Mouse (Mus musculus) embryonic facial prominence, embryonic 11.5 days (tissue): ENCODE results near the gene Tbc1d10c. TPM values are rescaled to one million over a fixed set of nuclear protein-coding genes. Genes with fewer than 3 reads are reported as not detected.
A peak's percentile ranks its signal among the peaks of the same experiment; 100 is the strongest.

ENCODE experiments used
- ATAC-seq: fragments of 200-750 bp; cut with Nextera tagmentation; replicated peaks from 2 replicates; pipeline ENCODE4 v1.8.0; 2017; ENCODE audit warnings: low read depth; ENCODE audit not compliant: insufficient number of reproducible peaks, low FRiP score, low TSS enrichment
- DNase-seq: peaks from one replicate; pipeline ENCODE4 v3.0.0-alpha.2; 2015; ENCODE audit warnings: low spot score
- H3K27ac ChIP-seq: fragments of 300-500 bp; sonication (generic); replicated peaks from 2 replicates; pipeline ENCODE4 v1.5.1; 2014; ENCODE audit warnings: mild to moderate bottlenecking, low read depth, low read length, control low read depth
- H3K27me3 ChIP-seq: fragments of 300-500 bp; sonication (generic); 2 replicates; pipeline ENCODE4 v1.6.1; 2014; ENCODE audit warnings: mild to moderate bottlenecking, low read length, moderate library complexity, mixed read lengths; ENCODE audit not compliant: control insufficient read depth, insufficient read depth
- H3K36me3 ChIP-seq: fragments of 300-500 bp; sonication (generic); replicated peaks from 2 replicates; pipeline ENCODE4 v1.6.1; 2014; ENCODE audit warnings: low read depth, mild to moderate bottlenecking, low read length, moderate library complexity, mixed read lengths; ENCODE audit not compliant: control insufficient read depth, insufficient read depth
- H3K4me1 ChIP-seq: fragments of 300-500 bp; sonication (generic); 2 replicates; pipeline ENCODE4 v1.6.1; 2014; ENCODE audit warnings: low read length, mixed read lengths; ENCODE audit not compliant: control insufficient read depth, insufficient read depth
- H3K4me2 ChIP-seq: fragments of 300-500 bp; sonication (generic); 2 replicates; pipeline ENCODE4 v1.6.1; 2014; ENCODE audit warnings: low read depth, mild to moderate bottlenecking, control low read depth, low read length, moderate library complexity
- H3K4me3 ChIP-seq: fragments of 300-500 bp; sonication (generic); 2 replicates; pipeline ENCODE4 v1.5.1; 2014; ENCODE audit warnings: low read depth, low read length, control low read depth
- H3K9ac ChIP-seq: fragments of 300-500 bp; sonication (generic); replicated peaks from 2 replicates; pipeline ENCODE4 v1.6.1; 2014; ENCODE audit warnings: mild to moderate bottlenecking, control low read depth, low read length
- H3K9me3 ChIP-seq: fragments of 300-500 bp; sonication (generic); replicated peaks from 2 replicates; pipeline ENCODE4 v1.6.1; 2016; ENCODE audit warnings: mild to moderate bottlenecking, low read length, inconsistent platforms, mixed read lengths; ENCODE audit not compliant: control insufficient read depth
- WGBS: fragments of 180-500 bp; shearing (Covaris S2); extraction: QIAGEN DNeasy Blood & Tissue Kit; methylation state at CpG from one replicate; pipeline ENCODE4 v1.1.7; 2014; 5-methylcytosine and 5-hydroxymethylcytosine counted together
- polyA plus RNA-seq: library from polyadenylated mRNA; unstranded; fragments of >200 nt; fragmentation: Nextera tagmentation; extraction: Ambion mirVana; gene quantifications from 2 replicates; pipeline ENCODE4 v1.2.1, GENCODE M21; 2014

The Tbc1d10c gene
- polyA plus RNA-seq, 1 experiment from 2014 or later: 1.4 TPM

GRCm38 (mm10) chr19:4170723-4171392, 20.2 kb downstream of the Tbc1d10c start:
- H3K27me3 ChIP-seq: no peaks in the 10 kb centered on the region
- 83% methylated on average over 10 of the region's 10 CpGs for WGBS
- H3K4me1 ChIP-seq: peaks cover 6% of the 10 kb centered on the region; the same call in 1 of the 2 replicates
- no peak overlapping the region for H3K4me2 ChIP-seq
- H3K4me3 ChIP-seq: no peak overlapping the region
- ATAC-seq: no peak
- DNase-seq: no peak
- no peaks in the 10 kb centered on the region for H3K9me3 ChIP-seq
- 0 out of 2 replicates have a peak overlapping the region, but pooled peaks have one; percentile 15 for H3K9ac ChIP-seq
- no peak overlapping the region for H3K27ac ChIP-seq
- H3K36me3 ChIP-seq: no peaks in the 10 kb centered on the region

- Histone ChIP-seq H3K4me1 (peaks cover 6% of the 10 kb centered on the region; the same call in 1 of the 2 replicates), H3K27me3 (no peaks in the 10 kb centered on the region), H3K27ac (peak overlapping the region; percentile 54), H3K9me3 (no peaks in the 10 kb centered on the region), H3K36me3 (no peaks in the 10 kb centered on the region), H3K9ac (peak overlapping the region; percentile 72), H3K4me3 (peak overlapping the region; percentile 40), H3K4me2 (peak overlapping the region; percentile 86)
- no peak for DNase-seq
- 7% methylated on average over 27 of the region's 27 CpGs for WGBS
- ATAC-seq: no peak; the same call in 1 of the 2 replicates
Measured at GRCm38 (mm10) chr19:4169810-4170209, 21.3 kb downstream of the Tbc1d10c start.

GRCm38 (mm10) chr19:4169378-4169784, 21.7 kb downstream of the Tbc1d10c start:
- ATAC-seq: peak; percentile 93

GRCm38 (mm10) chr19:4166678-4167476, 24.2 kb downstream of the Tbc1d10c start:
- no peaks in the 10 kb centered on the region for H3K36me3 ChIP-seq
- no peaks in the 10 kb centered on the region for H3K27me3 ChIP-seq
- peaks cover 6% of the 10 kb centered on the region; the same call in 1 of the 2 replicates for H3K4me1 ChIP-seq
- ATAC-seq (no peak), DNase-seq (no peak)
- no peak overlapping the region for H3K9ac ChIP-seq
- no peak overlapping the region for H3K4me2 ChIP-seq
- no peak overlapping the region for H3K4me3 ChIP-seq
- H3K9me3 ChIP-seq: no peaks in the 10 kb centered on the region
- WGBS: 81% methylated on average over 9 of the region's 9 CpGs
- H3K27ac ChIP-seq: no peak overlapping the region

More at GRCm38 (mm10) chr19:4169378-4169784, 21.7 kb downstream of the Tbc1d10c start:
- H3K9ac ChIP-seq: peak overlapping the region; percentile 72
- DNase-seq: peak; percentile 100
- peaks cover 6% of the 10 kb centered on the region; the same call in 1 of the 2 replicates for H3K4me1 ChIP-seq
- no peaks in the 10 kb centered on the region for H3K9me3 ChIP-seq
- under 1% methylated on average over 43 of the region's 43 CpGs for WGBS
- no peaks in the 10 kb centered on the region for H3K36me3 ChIP-seq
- H3K27ac ChIP-seq: peak overlapping the region; percentile 54
- peak overlapping the region; percentile 86 for H3K4me2 ChIP-seq
- H3K4me3 ChIP-seq: peak overlapping the region; percentile 40
- no peaks in the 10 kb centered on the region for H3K27me3 ChIP-seq

GRCm38 (mm10) chr19:4164721-4165120, 26.4 kb downstream of the Tbc1d10c start:
- Histone ChIP-seq H3K4me1 (no peaks in the 10 kb centered on the region), H3K4me3 (no peak overlapping the region), H3K9ac (no peak overlapping the region), H3K27me3 (no peaks in the 10 kb centered on the region), H3K36me3 (no peaks in the 10 kb centered on the region), H3K27ac (no peak overlapping the region), H3K4me2 (no peak overlapping the region), H3K9me3 (no peaks in the 10 kb centered on the region)
- ATAC-seq (no peak), DNase-seq (no peak)
- WGBS: 69% methylated on average over 2 of the region's 2 CpGs

- DNase-seq (no peak), ATAC-seq (no peak)
- Histone ChIP-seq H3K4me2 (no peak overlapping the region), H3K27me3 (no peaks in the 10 kb centered on the region), H3K27ac (no peak overlapping the region), H3K4me1 (no peaks in the 10 kb centered on the region), H3K4me3 (no peak overlapping the region), H3K36me3 (no peaks in the 10 kb centered on the region), H3K9ac (no peak overlapping the region), H3K9me3 (no peaks in the 10 kb centered on the region)
- 83% methylated on average over 3 of the region's 3 CpGs for WGBS
Measured at GRCm38 (mm10) chr19:4164100-4164499, 27.0 kb downstream of the Tbc1d10c start.

- H3K9ac ChIP-seq: peak overlapping the region; percentile 74
- 37% methylated on average over 4 of the region's 4 CpGs for WGBS
- H3K36me3 ChIP-seq: peaks cover 2% of the 10 kb centered on the region
- ATAC-seq (0 out of 2 replicates have a peak, but pooled peaks have one; percentile 1), DNase-seq (no peak)
- H3K4me2 ChIP-seq: peak overlapping the region; percentile 52
- H3K9me3 ChIP-seq: no peaks in the 10 kb centered on the region
- H3K27me3 ChIP-seq: no peaks in the 10 kb centered on the region
- H3K27ac ChIP-seq: no peak overlapping the region
- no peaks in the 10 kb centered on the region for H3K4me1 ChIP-seq
- peak overlapping the region; percentile 75 for H3K4me3 ChIP-seq
Measured at GRCm38 (mm10) chr19:4163543-4163887, 27.6 kb downstream of the Tbc1d10c start.
